Mouse (Mus musculus): ENCODE results near the gene Txlna. TPM values are rescaled to one million over a fixed set of nuclear protein-coding genes. Genes with fewer than 3 reads are reported as not detected.

Gene Txlna
- polyA plus RNA-seq, 1 experiment from 2014 or later: 81.7 TPM

- DNase-seq (ENCODE audit: low spot score) (peak; percentile 73), ATAC-seq (replicated peaks; ENCODE audit: low FRiP score, low TSS enrichment, low read depth) (no peak)
- no peak overlapping the region for H3K4me2 ChIP-seq (ENCODE audit: low read length)
- H3K9me3 ChIP-seq (ENCODE audit: control insufficient read depth, low read length): no peaks in the 10 kb centered on the region
- H3K4me3 ChIP-seq (ENCODE audit: low read depth, low read length): no peak overlapping the region
- WGBS: 37% methylated on average over 21 of the region's 21 CpGs
- H3K36me3 ChIP-seq (ENCODE audit: control insufficient read depth, insufficient read depth, low read length): no peaks in the 10 kb centered on the region
- H3K27me3 ChIP-seq (replicated peaks; ENCODE audit: control insufficient read depth, insufficient read depth, low read length): no peaks in the 10 kb centered on the region
- no peak overlapping the region for H3K27ac ChIP-seq (ENCODE audit: low read depth)
- no peaks in the 10 kb centered on the region; the same call in 1 of the 2 replicates for H3K4me1 ChIP-seq (replicated peaks; ENCODE audit: control insufficient read depth, insufficient read depth, low read length)
- no peak overlapping the region for H3K9ac ChIP-seq (ENCODE audit: low read length)
Observed at GRCm38 (mm10) chr4:129576863-129577491, 63.9 kb downstream of the Txlna start.

Small RNA genes within 50 kb of the gene (microRNA-seq; reads per million reads assigned to microRNA genes)
- 0.34 reads per million for gene Mir7016

Other genes starting within 250 kb of the Txlna start
- 1.7 TPM in 2 replicates for gene Zbtb8b, start 200.2 kb downstream of the Txlna start, polyA plus RNA-seq (2014; fragmentation: Nextera tagmentation; extraction: Ambion mirVana)
- gene Bsdc1, start 179.5 kb downstream of the Txlna start, polyA plus RNA-seq (2014; fragmentation: Nextera tagmentation; extraction: Ambion mirVana): 21.8 and 24.6 TPM in 2 replicates
- not detected in 2 replicates for gene Tssk3, start 150.0 kb downstream of the Txlna start, polyA plus RNA-seq (2014; fragmentation: Nextera tagmentation; extraction: Ambion mirVana)
- gene Fam229a, start 149.9 kb downstream of the Txlna start, polyA plus RNA-seq (2014; fragmentation: Nextera tagmentation; extraction: Ambion mirVana): 0.47 TPM in 1 of 2 replicates, not detected in the other
- 595 and 619 TPM in 2 replicates for gene Marcksl1, start 127.5 kb downstream of the Txlna start, polyA plus RNA-seq (2014; fragmentation: Nextera tagmentation; extraction: Ambion mirVana)
- gene Hdac1, start 98.4 kb downstream of the Txlna start, polyA plus RNA-seq (2014; fragmentation: Nextera tagmentation; extraction: Ambion mirVana): 212 and 230 TPM in 2 replicates
- 7.9 and 8.1 TPM in 2 replicates for gene Lck, start 67.4 kb downstream of the Txlna start, polyA plus RNA-seq (2014; fragmentation: Nextera tagmentation; extraction: Ambion mirVana)
- gene Fam167b, start 62.5 kb downstream of the Txlna start, polyA plus RNA-seq (2014; fragmentation: Nextera tagmentation; extraction: Ambion mirVana): 1.5 and 1.8 TPM in 2 replicates
- gene Eif3i, start 40.4 kb downstream of the Txlna start, polyA plus RNA-seq (2014; fragmentation: Nextera tagmentation; extraction: Ambion mirVana): 349 and 356 TPM in 2 replicates
- 197 and 212 TPM in 2 replicates for gene Tmem234, start 40.4 kb downstream of the Txlna start, polyA plus RNA-seq (2014; fragmentation: Nextera tagmentation; extraction: Ambion mirVana)
- gene Dcdc2b, start 26.8 kb downstream of the Txlna start, polyA plus RNA-seq (2014; fragmentation: Nextera tagmentation; extraction: Ambion mirVana): 2.6 and 3.7 TPM in 2 replicates
- gene Iqcc, start 22.0 kb downstream of the Txlna start, polyA plus RNA-seq (2014; fragmentation: Nextera tagmentation; extraction: Ambion mirVana): 26.2 and 26.4 TPM in 2 replicates
- 43.1 and 45.5 TPM in 2 replicates for gene Ccdc28b, start 17.1 kb downstream of the Txlna start, polyA plus RNA-seq (2014; fragmentation: Nextera tagmentation; extraction: Ambion mirVana)
- gene Kpna6, start 31.7 kb upstream of the Txlna start, polyA plus RNA-seq (2014; fragmentation: Nextera tagmentation; extraction: Ambion mirVana): 13.3 and 13.4 TPM in 2 replicates
- 26.6 and 28.9 TPM in 2 replicates for gene Tmem39b, start 55.8 kb upstream of the Txlna start, polyA plus RNA-seq (2014; fragmentation: Nextera tagmentation; extraction: Ambion mirVana)
- 96.5 and 106 TPM in 2 replicates for gene Khdrbs1, start 101.2 kb upstream of the Txlna start, polyA plus RNA-seq (2014; fragmentation: Nextera tagmentation; extraction: Ambion mirVana)
- 276 and 279 TPM in 2 replicates for gene Ptp4a2, start 170.2 kb upstream of the Txlna start, polyA plus RNA-seq (2014; fragmentation: Nextera tagmentation; extraction: Ambion mirVana)

Measured in intestine, embryonic 14.5 days (tissue).